Mouse (Mus musculus) lung, embryonic 14.5 days (tissue): Measurements from ENCODE around the gene Tmppe. TPM values are rescaled to one million over a fixed set of nuclear protein-coding genes. Genes with fewer than 3 reads are reported as not detected.

ENCODE experiments used
- ATAC-seq: fragments of 200-750 bp; cut with Nextera tagmentation; 2 replicates; pipeline ENCODE4 v1.8.0; 2017; ENCODE audit warnings: mild to moderate bottlenecking, moderate TSS enrichment, moderate library complexity; ENCODE audit not compliant: insufficient read depth
- DNase-seq: peaks from one replicate; pipeline ENCODE4 v3.0.0-alpha.2; 2015
- H3K27ac ChIP-seq: fragments of 300-500 bp; sonication (generic); 2 replicates; pipeline ENCODE4 v1.5.1; 2014; ENCODE audit warnings: low read depth, mild to moderate bottlenecking, moderate library complexity
- H3K27me3 ChIP-seq: fragments of 300-500 bp; sonication (generic); 2 replicates; pipeline ENCODE4 v1.6.1; 2014; ENCODE audit warnings: low read length, control low read depth; ENCODE audit not compliant: insufficient read depth
- H3K36me3 ChIP-seq: fragments of 300-500 bp; sonication (generic); 2 replicates; pipeline ENCODE4 v1.6.1; 2014; ENCODE audit warnings: control low read depth; ENCODE audit not compliant: insufficient read depth
- H3K4me1 ChIP-seq: fragments of 300-500 bp; sonication (generic); 2 replicates; pipeline ENCODE4 v1.6.1; 2014; ENCODE audit warnings: antibody characterized with exemption, control low read depth; ENCODE audit not compliant: insufficient read depth
- H3K4me2 ChIP-seq: fragments of 300-500 bp; sonication (generic); 2 replicates; pipeline ENCODE4 v1.6.1; 2014; ENCODE audit warnings: mild to moderate bottlenecking
- H3K4me3 ChIP-seq: fragments of 300-500 bp; sonication (generic); 2 replicates; pipeline ENCODE4 v1.5.1; 2014; ENCODE audit warnings: low read depth, low read length
- H3K9ac ChIP-seq: fragments of 300-500 bp; sonication (generic); 2 replicates; pipeline ENCODE4 v1.6.1; 2014
- H3K9me3 ChIP-seq: fragments of 300-500 bp; sonication (generic); 2 replicates; pipeline ENCODE4 v1.6.1; 2016; ENCODE audit warnings: low read depth, low read length, control low read depth
- CTCF ChIP-seq: IDR thresholded peaks from 2 replicates; pipeline ENCODE4 v1.5.1; 2016; ENCODE audit warnings: antibody characterized with exemption, low read depth
- WGBS: fragments of 180-500 bp; shearing (Covaris S2); extraction: QIAGEN DNeasy Blood & Tissue Kit; methylation state at CpG from one replicate; pipeline ENCODE4 v1.1.7; 2014; 5-methylcytosine and 5-hydroxymethylcytosine counted together
- polyA plus RNA-seq: library from polyadenylated mRNA; unstranded; fragments of >200 nt; fragmentation: Nextera tagmentation; extraction: Ambion mirVana; gene quantifications from 2 replicates; pipeline ENCODE4 v1.2.1, GENCODE M21; 2014

Gene Tmppe
- polyA plus RNA-seq, 1 experiment from 2014 or later: 4.0 TPM

GRCm38 (mm10) chr9:114377168-114377567, 23.7 kb upstream of the Tmppe start:
- Histone ChIP-seq H3K9me3 (no peaks in the 10 kb centered on the region), H3K27me3 (no peaks in the 10 kb centered on the region), H3K4me2 (no peak overlapping the region), H3K27ac (no peak overlapping the region), H3K4me1 (no peaks in the 10 kb centered on the region), H3K4me3 (no peak overlapping the region), H3K36me3 (peaks cover 68% of the 10 kb centered on the region), H3K9ac (no peak overlapping the region)
- ATAC-seq: no peak
- WGBS: 87% methylated on average over 10 of the region's 10 CpGs
- no peak for DNase-seq
- no peak for TF ChIP-seq CTCF

DNA sequence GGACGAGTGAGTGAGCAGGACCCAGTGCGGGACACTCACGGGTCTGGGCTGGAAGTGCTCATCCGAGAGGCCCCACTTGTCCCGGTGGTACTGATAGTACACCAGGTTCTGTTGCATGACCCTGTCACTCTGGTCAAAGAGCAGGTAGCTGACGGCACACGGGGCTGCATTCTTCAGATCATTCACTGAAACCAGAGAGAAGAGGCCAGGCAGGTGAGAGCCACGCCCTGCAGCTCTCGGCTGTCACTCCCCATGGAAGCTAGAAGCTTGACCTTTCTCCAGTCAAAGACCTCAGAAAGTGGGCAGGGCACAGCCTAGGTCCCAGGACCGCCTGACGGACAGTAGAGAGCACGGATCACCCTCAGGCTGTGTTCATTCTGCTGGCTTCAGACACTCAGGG, 21.0 kb upstream of the Tmppe start:
- Histone ChIP-seq H3K9ac (no peak overlapping the region), H3K27ac (no peak overlapping the region), H3K4me3 (no peak overlapping the region), H3K4me2 (no peak overlapping the region), H3K27me3 (no peaks in the 10 kb centered on the region), H3K9me3 (no peaks in the 10 kb centered on the region), H3K36me3 (peaks cover 88% of the 10 kb centered on the region), H3K4me1 (no peaks in the 10 kb centered on the region)
- 79% methylated on average over 12 of the region's 12 CpGs for WGBS
- no peak for TF ChIP-seq CTCF
- ATAC-seq: no peak
- no peak for DNase-seq

DNA sequence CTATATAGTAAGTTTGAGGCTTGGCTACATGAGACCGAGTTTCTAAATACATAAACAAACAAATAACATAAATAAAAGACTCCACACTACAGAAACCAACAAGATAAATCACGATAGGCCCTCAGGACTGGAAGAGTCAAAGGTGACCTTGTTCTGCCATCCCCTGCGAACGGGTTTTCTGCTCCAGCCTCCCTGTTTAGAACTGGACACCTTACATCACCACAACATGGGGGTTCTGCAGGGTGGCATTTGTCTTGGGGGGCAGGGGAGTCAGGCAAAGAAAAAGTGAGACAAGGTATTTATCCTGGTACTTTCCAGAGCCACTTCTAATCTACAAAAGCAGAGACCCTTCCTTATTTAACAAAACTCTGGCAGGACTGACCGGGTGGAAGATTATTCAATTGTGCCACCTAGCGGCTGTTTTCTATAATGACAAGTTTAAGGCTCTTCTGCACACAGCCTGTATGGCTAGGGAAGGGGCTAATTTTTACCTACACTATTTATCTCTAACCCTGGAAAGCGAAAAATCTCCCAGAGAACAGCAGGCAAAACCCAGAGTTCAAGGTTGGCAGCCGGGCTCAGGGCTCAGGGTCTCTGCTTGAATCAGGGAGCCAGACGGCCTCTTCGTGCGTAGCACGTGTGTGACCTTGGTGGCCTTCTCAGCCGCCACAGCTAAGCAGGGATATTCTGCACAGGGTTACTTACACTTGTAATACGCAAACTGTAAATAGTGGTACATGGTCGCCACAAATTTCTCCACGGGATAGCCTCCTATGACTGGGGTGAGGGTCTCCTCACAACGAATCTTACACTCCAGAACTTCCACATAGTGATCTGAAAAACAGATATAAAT, 19.8 kb upstream of the Tmppe start:
- DNase-seq (peak; percentile 83), ATAC-seq (peak; percentile 72)
- no peak overlapping the region for H3K9ac ChIP-seq
- peak; percentile 64 for TF ChIP-seq CTCF
- H3K27me3 ChIP-seq: no peaks in the 10 kb centered on the region
- WGBS: 66% methylated on average over 17 of the region's 17 CpGs
- no peak overlapping the region for H3K27ac ChIP-seq
- no peak overlapping the region for H3K4me2 ChIP-seq
- H3K4me1 ChIP-seq: no peaks in the 10 kb centered on the region
- H3K4me3 ChIP-seq: no peak overlapping the region
- peaks cover 90% of the 10 kb centered on the region for H3K36me3 ChIP-seq
- H3K9me3 ChIP-seq: no peaks in the 10 kb centered on the region

GRCm38 (mm10) chr9:114382936-114383710, 17.8 kb upstream of the Tmppe start:
- Histone ChIP-seq H3K9me3 (no peaks in the 10 kb centered on the region), H3K4me2 (no peak overlapping the region), H3K27ac (no peak overlapping the region), H3K4me3 (no peak overlapping the region), H3K9ac (no peak overlapping the region), H3K27me3 (no peaks in the 10 kb centered on the region), H3K4me1 (no peaks in the 10 kb centered on the region), H3K36me3 (peaks cover 70% of the 10 kb centered on the region)
- TF ChIP-seq CTCF: no peak
- ATAC-seq: no peak
- no peak for DNase-seq
- WGBS: 83% methylated on average over 17 of the region's 17 CpGs

GRCm38 (mm10) chr9:114384691-114385090, 16.2 kb upstream of the Tmppe start:
- Histone ChIP-seq H3K4me1 (0 out of 2 replicates have a peak, but pooled peaks cover 6% of the 10 kb centered on the region), H3K4me2 (no peak overlapping the region), H3K27me3 (no peaks in the 10 kb centered on the region), H3K27ac (no peak overlapping the region), H3K9me3 (no peaks in the 10 kb centered on the region), H3K9ac (no peak overlapping the region), H3K4me3 (no peak overlapping the region), H3K36me3 (peaks cover 57% of the 10 kb centered on the region)
- TF ChIP-seq CTCF: no peak
- no peak for DNase-seq
- WGBS: 89% methylated on average over 24 of the region's 24 CpGs
- ATAC-seq: no peak

GRCm38 (mm10) chr9:114385160-114385559, 15.7 kb upstream of the Tmppe start:
- DNase-seq: no peak
- H3K27me3 ChIP-seq: no peaks in the 10 kb centered on the region
- TF ChIP-seq CTCF: no peak
- no peak overlapping the region for H3K4me3 ChIP-seq
- no peak for ATAC-seq
- no peaks in the 10 kb centered on the region for H3K9me3 ChIP-seq
- no peak overlapping the region for H3K27ac ChIP-seq
- H3K36me3 ChIP-seq: peaks cover 53% of the 10 kb centered on the region
- H3K4me2 ChIP-seq: no peak overlapping the region
- 95% methylated on average over 10 of the region's 10 CpGs for WGBS
- H3K4me1 ChIP-seq: 0 out of 2 replicates have a peak, but pooled peaks cover 6% of the 10 kb centered on the region
- H3K9ac ChIP-seq: no peak overlapping the region

GRCm38 (mm10) chr9:114387086-114387485, 13.8 kb upstream of the Tmppe start:
- Histone ChIP-seq H3K4me2 (no peak overlapping the region), H3K27me3 (no peaks in the 10 kb centered on the region), H3K9me3 (no peaks in the 10 kb centered on the region), H3K4me3 (no peak overlapping the region), H3K4me1 (0 out of 2 replicates have a peak, but pooled peaks cover 6% of the 10 kb centered on the region), H3K9ac (no peak overlapping the region), H3K27ac (no peak overlapping the region), H3K36me3 (peaks cover 36% of the 10 kb centered on the region)
- no peak for DNase-seq
- 33% methylated on average over 6 of the region's 6 CpGs for WGBS
- TF ChIP-seq CTCF: no peak
- ATAC-seq: no peak
